Mouse (Mus musculus): ENCODE results near the gene Rai14.

Gene Rai14

DNA sequence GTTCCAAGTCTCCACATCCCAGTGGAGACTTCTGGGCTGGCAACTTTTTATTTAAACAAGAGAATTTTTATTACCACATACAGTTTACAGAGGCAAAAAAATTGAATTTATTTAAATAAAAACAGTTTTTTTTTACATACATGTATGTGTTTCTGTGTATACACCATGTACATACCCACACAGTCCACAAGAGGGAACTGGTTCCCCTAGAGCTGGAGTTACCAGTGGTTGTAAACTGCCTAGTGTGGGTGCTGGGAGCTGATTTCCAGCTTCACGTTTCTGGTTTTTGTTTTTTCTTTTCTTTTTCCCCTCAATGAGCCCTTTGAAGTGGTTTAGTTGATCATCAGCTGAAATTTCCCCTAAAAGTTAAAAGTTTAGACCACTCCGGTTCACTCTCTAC is 96.1 kb downstream of the Rai14 start:
- in situ Hi-C loops (cut with MboI, MseI), result no loop called here

GRCm38 (mm10) chr15:10616001-10616400 is 98.4 kb downstream of the Rai14 start:
- in situ Hi-C loops (cut with MboI, MseI), result no loop called here

- in situ Hi-C loops (cut with MboI, MseI), result no loop called here
These were observed 103.4 kb downstream of the Rai14 start for GRCm38 (mm10) chr15:10611040-10611439.

GRCm38 (mm10) chr15:10609107-10609506 is 105.3 kb downstream of the Rai14 start:
- in situ Hi-C loops (cut with MboI, MseI), result no loop called here

GRCm38 (mm10) chr15:10608508-10609098 is 105.8 kb downstream of the Rai14 start:
- in situ Hi-C loops (cut with MboI, MseI), result no loop called here

DNA sequence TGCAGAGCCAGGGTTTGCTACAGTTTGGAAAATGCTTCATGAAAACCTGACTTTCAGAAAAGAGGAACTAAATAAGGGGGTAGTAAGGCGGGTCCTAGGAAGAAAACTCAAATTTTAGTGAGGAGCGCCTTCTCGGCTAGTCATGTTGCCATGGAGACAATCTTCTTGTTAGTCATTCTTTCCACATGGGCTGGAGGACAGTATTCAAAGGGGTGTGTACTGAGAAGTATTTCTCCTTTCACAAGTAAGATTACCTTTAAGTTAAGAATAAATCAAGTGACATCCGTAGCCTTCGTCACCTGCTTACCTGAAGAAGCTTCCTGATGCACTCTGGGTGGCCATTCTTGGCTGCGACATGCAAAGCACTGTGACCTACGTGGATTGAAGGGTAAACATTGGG is 115.0 kb downstream of the Rai14 start:
- in situ Hi-C loops (cut with MboI, MseI), result no loop called here

DNA sequence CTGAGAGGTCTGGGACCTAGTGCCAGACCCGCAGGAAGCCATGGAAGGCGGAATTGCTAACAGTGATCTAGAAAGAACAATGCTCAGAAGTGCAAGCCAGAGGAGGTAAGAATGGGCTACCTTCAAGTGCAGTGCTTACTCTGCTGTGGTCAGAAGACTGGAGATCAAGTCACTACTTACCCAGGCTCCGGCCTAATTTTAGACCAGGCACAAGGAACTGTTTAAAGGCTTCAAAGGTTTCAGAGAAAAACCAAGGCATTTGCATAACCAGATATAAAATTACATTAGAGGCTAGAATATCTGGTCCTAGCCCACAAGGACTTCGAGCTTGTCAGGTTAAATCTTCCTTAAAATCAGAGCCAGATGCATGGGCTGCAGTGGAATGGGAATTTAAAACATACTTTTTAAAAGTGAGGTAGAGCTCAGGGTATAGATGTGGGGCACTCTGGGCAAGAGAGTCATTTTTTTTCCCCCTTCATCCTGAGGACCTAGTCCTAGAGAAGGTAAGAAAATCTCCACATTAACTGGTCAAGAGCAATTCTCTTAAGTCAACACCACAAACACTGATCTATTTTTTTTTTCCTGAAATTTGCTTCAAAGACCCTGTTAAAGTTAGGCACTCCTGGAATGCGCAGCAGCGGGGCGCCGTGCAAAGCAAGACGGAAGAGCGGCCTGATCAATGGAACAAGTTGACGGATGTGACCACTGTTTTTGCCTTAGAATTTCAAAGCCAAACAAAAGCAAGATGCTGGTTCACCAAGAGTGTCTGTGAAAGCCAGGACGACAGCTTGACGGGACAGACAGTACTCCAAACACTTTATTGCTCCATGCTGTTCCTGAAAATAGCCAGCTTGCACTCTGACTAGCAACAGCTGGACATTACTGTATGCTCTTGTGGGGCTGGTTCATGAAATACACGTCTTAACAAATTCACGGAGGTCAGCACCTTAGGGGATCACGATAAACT is 115.9 kb downstream of the Rai14 start:
- in situ Hi-C loops (cut with MboI, MseI), result no loop called here

DNA sequence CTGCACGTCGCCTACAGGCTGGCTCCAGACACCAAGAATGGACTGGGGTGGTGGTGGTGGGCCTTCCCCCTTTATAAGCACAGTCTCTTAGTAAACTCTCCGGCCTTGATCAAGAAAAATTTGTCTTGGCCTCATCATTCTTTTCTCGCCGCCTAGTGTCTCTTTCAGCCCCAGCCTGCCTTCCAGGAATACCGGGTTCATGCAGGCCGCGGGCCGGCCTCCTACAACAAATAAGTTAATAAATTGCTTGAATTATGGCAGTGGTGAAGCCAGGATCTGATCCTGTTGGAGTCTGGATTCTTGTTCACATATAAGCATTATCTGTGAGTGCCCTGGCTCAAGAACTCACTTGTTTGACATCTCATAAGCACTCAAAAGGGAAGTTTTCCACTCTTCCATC is 117.6 kb downstream of the Rai14 start:
- in situ Hi-C loops (cut with MboI, MseI), result no loop called here

GRCm38 (mm10) chr15:10595408-10595807 is 119.0 kb downstream of the Rai14 start:
- in situ Hi-C loops (cut with MboI, MseI), result no loop called here

GRCm38 (mm10) chr15:10594910-10595309 is 119.5 kb downstream of the Rai14 start:
- in situ Hi-C loops (cut with MboI, MseI), result no loop called here

- in situ Hi-C loops (cut with MboI, MseI), result no loop called here
These were observed 121.3 kb downstream of the Rai14 start for GRCm38 (mm10) chr15:10593094-10593493.

DNA sequence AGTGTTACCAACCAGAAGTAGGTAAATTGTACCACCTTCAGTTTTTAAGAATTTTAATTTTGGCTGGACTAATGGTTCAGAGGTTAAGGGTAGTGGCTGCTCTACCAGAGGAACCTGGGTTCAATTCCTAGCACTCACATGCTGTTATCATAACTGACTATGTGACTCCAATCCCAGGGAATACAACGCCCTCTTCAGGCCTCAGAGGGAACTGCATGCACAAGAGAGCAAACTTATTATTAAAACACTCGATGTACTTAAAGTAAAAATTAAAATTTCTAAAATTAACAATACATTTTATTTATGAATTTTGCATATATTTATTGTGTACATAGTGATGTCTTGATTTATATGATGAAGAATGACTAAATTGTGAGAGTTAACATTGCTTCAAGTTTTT is 127.9 kb downstream of the Rai14 start:
- in situ Hi-C loops (cut with MboI, MseI), result no loop called here

DNA sequence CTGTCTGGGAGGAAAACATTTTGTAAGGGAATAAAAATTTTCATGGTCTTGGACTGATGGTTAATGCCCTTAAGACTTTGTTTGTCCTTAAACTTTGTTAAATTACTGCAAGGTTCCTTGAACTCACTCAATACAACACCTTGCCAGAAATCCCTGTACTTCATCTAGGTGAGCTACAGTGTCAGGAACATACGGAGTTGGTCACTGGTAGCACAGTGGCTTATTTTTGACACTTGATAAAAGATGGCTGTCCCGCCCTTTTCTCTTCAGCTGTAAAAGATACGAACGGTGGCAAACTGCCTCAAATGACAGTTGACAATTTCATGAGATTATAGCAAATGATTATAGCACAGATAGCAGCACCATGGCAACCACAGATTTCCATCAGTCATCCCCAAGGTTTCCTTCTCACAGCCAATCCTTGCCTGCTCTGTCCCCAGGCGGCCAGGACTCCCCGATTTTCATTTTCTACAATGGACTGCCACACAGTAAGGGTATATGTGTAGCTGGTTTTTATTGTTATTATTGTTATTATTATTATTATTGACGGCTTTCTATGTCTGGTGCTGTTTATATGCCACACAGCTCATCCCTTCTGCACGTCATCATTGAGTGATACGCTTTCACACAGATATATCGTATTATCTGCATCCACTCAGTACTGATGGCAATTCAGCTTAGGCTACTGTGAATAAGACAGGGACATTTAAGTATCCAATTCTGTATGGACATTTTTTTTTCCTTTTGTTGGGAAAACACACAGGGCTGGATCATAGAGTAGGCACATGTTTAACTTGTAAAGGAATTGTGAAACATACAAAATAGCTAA is 129.9 kb downstream of the Rai14 start:
- in situ Hi-C loops (cut with MboI, MseI), result no loop called here

DNA sequence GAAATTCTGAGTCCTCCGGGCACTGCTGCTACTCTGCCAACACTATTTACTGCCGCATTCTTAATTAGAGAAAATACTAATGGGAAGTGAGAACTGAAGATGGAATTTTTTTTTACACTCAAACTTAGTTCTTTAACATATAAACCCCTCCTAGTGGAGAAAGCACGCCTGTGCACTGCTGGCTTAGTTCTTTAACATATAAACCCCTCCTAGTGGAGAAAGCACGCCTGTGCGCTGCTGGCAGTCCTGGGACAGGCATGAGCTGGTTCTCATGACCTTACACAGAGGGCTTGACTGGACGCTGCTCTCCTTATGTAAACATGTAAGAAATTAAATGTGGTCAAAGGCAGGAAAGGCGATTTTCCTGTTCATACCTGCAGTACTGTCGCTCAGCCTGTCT is 131.0 kb downstream of the Rai14 start:
- in situ Hi-C loops (cut with MboI, MseI), result no loop called here

GRCm38 (mm10) chr15:10579159-10579558 is 135.3 kb downstream of the Rai14 start:
- in situ Hi-C loops (cut with MboI, MseI), result no loop called here

DNA sequence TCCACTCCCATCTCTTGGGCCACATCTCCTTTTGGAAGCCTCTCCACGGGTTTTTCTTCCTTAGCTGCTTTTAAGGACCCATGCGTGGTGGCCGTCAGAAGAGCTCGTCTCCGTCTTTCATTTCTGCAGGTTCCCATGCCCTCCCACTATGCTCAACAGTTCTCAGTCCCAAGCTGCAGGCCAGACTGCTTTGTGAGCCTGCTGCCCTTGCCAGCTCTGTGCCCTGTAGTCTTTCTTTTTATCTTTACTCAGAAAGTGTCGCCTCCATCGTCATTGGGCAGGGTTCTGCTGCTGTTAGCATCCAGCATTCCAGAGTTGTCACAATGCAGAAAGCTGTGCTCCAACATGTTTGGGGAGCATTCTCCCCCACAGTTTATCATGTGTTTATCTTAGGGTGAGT is 147.9 kb downstream of the Rai14 start:
- in situ Hi-C loops (cut with MboI, MseI), result no loop called here

DNA sequence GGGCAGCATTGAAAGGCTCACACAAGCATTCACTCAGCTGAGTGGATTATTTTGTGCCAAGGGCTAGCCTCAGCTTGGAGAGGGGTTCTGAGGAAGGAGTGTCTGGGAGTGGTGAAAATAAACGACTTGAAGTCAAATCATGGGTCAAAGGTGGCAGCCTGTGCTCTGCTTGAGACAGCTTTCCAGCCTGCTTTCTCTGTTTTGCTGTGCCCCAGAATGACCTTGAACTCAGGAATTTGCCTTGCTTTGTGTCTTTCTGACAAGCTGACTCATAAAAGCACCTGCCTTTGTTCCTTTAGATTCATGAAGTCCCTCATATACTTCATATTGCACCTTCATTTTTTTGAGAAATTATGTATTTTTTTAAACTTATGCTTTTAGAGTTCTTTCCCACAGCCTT is 150.2 kb downstream of the Rai14 start:
- in situ Hi-C loops (cut with MboI, MseI), result no loop called here

DNA sequence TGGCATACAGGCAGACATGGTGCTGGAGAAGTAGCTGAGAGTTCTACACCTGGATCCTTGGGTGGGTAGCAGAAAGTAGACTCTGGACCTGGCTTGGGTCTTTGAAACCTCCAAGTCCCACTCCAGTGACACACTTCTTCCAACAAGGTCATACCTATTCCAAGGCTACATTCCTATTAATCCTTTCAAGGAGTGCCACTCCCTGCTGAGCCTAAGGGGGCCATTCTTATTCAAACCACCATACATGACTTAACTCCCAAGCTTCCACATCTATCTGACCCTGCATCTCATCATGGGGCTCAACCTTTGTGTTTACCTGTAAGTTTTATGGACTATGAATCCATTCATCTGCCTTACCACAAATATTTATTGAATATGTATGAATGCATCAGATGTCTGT is 152.1 kb downstream of the Rai14 start:
- in situ Hi-C loops (cut with MboI, MseI), result no loop called here

DNA sequence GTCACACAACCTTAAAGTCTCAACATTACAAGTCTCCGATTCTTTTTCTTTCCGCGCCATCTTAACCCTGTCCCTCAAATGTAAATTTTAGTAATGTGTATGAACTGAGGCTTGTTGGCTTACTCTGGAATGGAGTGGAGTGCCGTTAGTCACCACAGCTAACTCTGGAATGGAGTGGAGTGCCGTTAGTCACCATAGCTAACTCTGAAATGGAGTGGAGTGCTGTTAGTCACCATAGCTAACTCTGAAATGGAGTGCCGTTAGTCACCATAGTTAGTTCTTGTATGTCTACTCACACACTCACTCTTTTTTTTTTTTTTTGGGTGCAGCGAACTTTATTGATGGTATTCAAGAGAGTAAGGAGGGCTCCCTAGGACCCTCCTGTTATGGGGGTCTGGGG is 154.4 kb downstream of the Rai14 start:
- in situ Hi-C loops (cut with MboI, MseI), result no loop called here

DNA sequence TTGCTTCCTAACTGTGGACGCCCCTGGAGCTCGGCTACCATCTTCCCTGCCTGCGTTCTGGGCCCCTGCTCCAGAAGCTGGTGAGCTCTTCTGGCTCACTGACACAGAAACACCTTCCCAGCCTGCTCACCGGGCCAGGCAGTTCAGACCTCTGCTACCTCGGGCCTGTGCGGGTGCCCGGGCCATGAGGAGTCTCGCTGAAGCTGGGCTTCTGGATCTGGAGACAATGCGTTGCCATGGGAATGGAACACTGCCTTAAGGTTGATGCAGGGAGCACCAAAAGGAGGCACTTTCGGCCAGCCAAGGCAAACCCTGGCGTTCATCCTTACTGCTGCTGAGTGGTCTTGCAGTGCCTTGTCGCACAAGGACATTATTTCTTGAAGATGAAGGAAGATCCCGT is 156.0 kb downstream of the Rai14 start, which contains the start of gene Ttc23l:
Gene Ttc23l (minus strand): TSS at position 204 of the 400 bp plus-strand sequence.
- in situ Hi-C loops (cut with MboI, MseI), result no loop called here

- in situ Hi-C loops (cut with MboI, MseI), result loop anchor here (5.0 kb wide), 1 partner anchor 103 kb away; no protein-coding TSS in a partner anchor
These were observed 160.1 kb downstream of the Rai14 start for GRCm38 (mm10) chr15:10554336-10554735.
